Mouse (Mus musculus) lung, postnatal 0 days (tissue): ENCODE measurements at regions not wholly inside any gene's neighbourhood (a gene's known extent, or its start where the extent isn't known, plus 50 kb on each side); places are given as distances from the start of the nearest gene placed in this dataset.

Experiments
- ATAC-seq: fragments of 200-750 bp; cut with Nextera tagmentation; 2 replicates; pipeline ENCODE4 v1.8.0; 2017; ENCODE audit warnings: moderate library complexity
- DNase-seq: peaks from one replicate; pipeline ENCODE4 v3.0.0-alpha.2; 2016; ENCODE audit warnings: low spot score
- H3K27ac ChIP-seq: fragments of 300-500 bp; sonication (generic); 2 replicates; pipeline ENCODE4 v1.5.1; 2014; ENCODE audit warnings: antibody characterized with exemption, mild to moderate bottlenecking, low read length, mixed read lengths
- H3K27me3 ChIP-seq: fragments of 300-500 bp; sonication (generic); replicated peaks from 2 replicates; pipeline ENCODE4 v1.6.1; 2014; ENCODE audit warnings: low read length, mixed read lengths; ENCODE audit not compliant: insufficient read depth
- H3K36me3 ChIP-seq: fragments of 300-500 bp; sonication (generic); 2 replicates; pipeline ENCODE4 v1.6.1; 2014; ENCODE audit warnings: low read length, mixed read lengths; ENCODE audit not compliant: insufficient read depth
- H3K4me1 ChIP-seq: fragments of 300-500 bp; sonication (generic); 2 replicates; pipeline ENCODE4 v1.6.1; 2014; ENCODE audit warnings: antibody characterized with exemption, low read depth, low read length, mixed read lengths; ENCODE audit not compliant: insufficient read depth
- H3K4me2 ChIP-seq: fragments of 300-500 bp; sonication (generic); replicated peaks from 2 replicates; pipeline ENCODE4 v1.6.1; 2014; ENCODE audit warnings: low read depth, mild to moderate bottlenecking, low read length, moderate library complexity, mixed read lengths
- H3K4me3 ChIP-seq: fragments of 300-500 bp; sonication (generic); 2 replicates; pipeline ENCODE4 v1.5.1; 2014; ENCODE audit warnings: low read depth, low read length
- H3K9ac ChIP-seq: fragments of 300-500 bp; sonication (generic); replicated peaks from 2 replicates; pipeline ENCODE4 v1.6.1; 2014; ENCODE audit warnings: low read depth, mild to moderate bottlenecking
- H3K9me3 ChIP-seq: fragments of 300-500 bp; sonication (generic); 2 replicates; pipeline ENCODE4 v1.6.1; 2016; ENCODE audit warnings: low read length, mixed read lengths
- CTCF ChIP-seq: IDR thresholded peaks from 2 replicates; pipeline ENCODE4 v1.5.1; 2016; ENCODE audit warnings: antibody characterized with exemption, mild to moderate bottlenecking
- EP300 ChIP-seq: IDR thresholded peaks from 2 replicates; pipeline ENCODE4 v1.6.1; 2016; ENCODE audit warnings: antibody characterized with exemption, mild to moderate bottlenecking, control low read depth
- WGBS: fragments of 180-500 bp; shearing (Covaris S2); extraction: QIAGEN DNeasy Blood & Tissue Kit; methylation state at CpG from one replicate; pipeline ENCODE4 v1.1.7; 2014; 5-methylcytosine and 5-hydroxymethylcytosine counted together

GRCm38 (mm10) chr1:75916181-75916580 is 370.1 kb downstream of the Slc4a3 start:
- no peak overlapping the region for H3K4me3 ChIP-seq
- no peak overlapping the region for H3K27ac ChIP-seq
- no peaks in the 10 kb centered on the region for H3K27me3 ChIP-seq
- H3K9ac ChIP-seq: no peak overlapping the region
- H3K36me3 ChIP-seq: no peaks in the 10 kb centered on the region
- no peaks in the 10 kb centered on the region for H3K4me1 ChIP-seq
- H3K4me2 ChIP-seq: no peak overlapping the region
- H3K9me3 ChIP-seq: no peaks in the 10 kb centered on the region
- ATAC-seq (no peak), DNase-seq (no peak)
- TF ChIP-seq EP300 (no peak), CTCF (no peak)
- WGBS: 24% methylated on average over 2 of the region's 2 CpGs

- H3K27me3 ChIP-seq: no peaks in the 10 kb centered on the region
- WGBS: 49% methylated on average over 2 of the region's 2 CpGs
- DNase-seq (no peak), ATAC-seq (no peak)
- H3K27ac ChIP-seq: no peak overlapping the region
- TF ChIP-seq CTCF (no peak), EP300 (no peak)
- H3K36me3 ChIP-seq: no peaks in the 10 kb centered on the region
- no peaks in the 10 kb centered on the region for H3K9me3 ChIP-seq
- H3K9ac ChIP-seq: no peak overlapping the region
- H3K4me1 ChIP-seq: no peaks in the 10 kb centered on the region
- H3K4me3 ChIP-seq: no peak overlapping the region
- H3K4me2 ChIP-seq: no peak overlapping the region
These were observed 373.1 kb downstream of the Slc4a3 start for GRCm38 (mm10) chr1:75919134-75919533.

- WGBS: 80% methylated on average over 8 of the region's 8 CpGs
- H3K9ac ChIP-seq: no peak overlapping the region
- no peak overlapping the region for H3K27ac ChIP-seq
- DNase-seq (no peak), ATAC-seq (no peak)
- TF ChIP-seq CTCF (no peak), EP300 (no peak)
- H3K36me3 ChIP-seq: no peaks in the 10 kb centered on the region
- no peaks in the 10 kb centered on the region for H3K27me3 ChIP-seq
- H3K9me3 ChIP-seq: no peaks in the 10 kb centered on the region
- no peak overlapping the region for H3K4me3 ChIP-seq
- no peak overlapping the region for H3K4me2 ChIP-seq
- H3K4me1 ChIP-seq: no peaks in the 10 kb centered on the region
These were observed 379.0 kb downstream of the Slc4a3 start for GRCm38 (mm10) chr1:75925046-75925445.

- Histone ChIP-seq H3K4me2 (no peak overlapping the region), H3K27ac (no peak overlapping the region), H3K9ac (no peak overlapping the region), H3K4me3 (no peak overlapping the region), H3K4me1 (no peaks in the 10 kb centered on the region), H3K36me3 (no peaks in the 10 kb centered on the region), H3K9me3 (no peaks in the 10 kb centered on the region), H3K27me3 (no peaks in the 10 kb centered on the region)
- DNase-seq (peak; percentile 89), ATAC-seq (peak; percentile 65)
- TF ChIP-seq CTCF (peak; percentile 89), EP300 (no peak)
- 19% methylated on average over 9 of the region's 9 CpGs for WGBS
These were observed 379.7 kb downstream of the Slc4a3 start for GRCm38 (mm10) chr1:75925802-75926201.

GRCm38 (mm10) chr1:75931852-75932251 is 385.8 kb downstream of the Slc4a3 start:
- H3K27ac ChIP-seq: no peak overlapping the region
- no peaks in the 10 kb centered on the region for H3K36me3 ChIP-seq
- H3K4me2 ChIP-seq: no peak overlapping the region
- no peak for ATAC-seq
- DNase-seq: no peak
- no peaks in the 10 kb centered on the region for H3K27me3 ChIP-seq
- TF ChIP-seq EP300: no peak
- TF ChIP-seq CTCF: no peak
- 43% methylated on average over 2 of the region's 2 CpGs for WGBS
- H3K4me3 ChIP-seq: no peak overlapping the region
- no peaks in the 10 kb centered on the region for H3K4me1 ChIP-seq
- no peaks in the 10 kb centered on the region for H3K9me3 ChIP-seq
- H3K9ac ChIP-seq: no peak overlapping the region

- Histone ChIP-seq H3K27me3 (no peaks in the 10 kb centered on the region), H3K9ac (no peak overlapping the region), H3K9me3 (no peaks in the 10 kb centered on the region), H3K4me1 (no peaks in the 10 kb centered on the region), H3K4me2 (no peak overlapping the region), H3K27ac (no peak overlapping the region), H3K36me3 (no peaks in the 10 kb centered on the region), H3K4me3 (no peak overlapping the region)
- no peak for ATAC-seq
- peak; percentile 56 for DNase-seq
- no peak for TF ChIP-seq CTCF
- no peak for TF ChIP-seq EP300
- 19% methylated on average over 4 of the region's 4 CpGs for WGBS
These were observed 387.8 kb downstream of the Slc4a3 start for GRCm38 (mm10) chr1:75933831-75934230.

GRCm38 (mm10) chr1:75934761-75935160 is 388.7 kb downstream of the Slc4a3 start:
- Histone ChIP-seq H3K4me2 (no peak overlapping the region), H3K27me3 (no peaks in the 10 kb centered on the region), H3K9ac (no peak overlapping the region), H3K9me3 (no peaks in the 10 kb centered on the region), H3K27ac (no peak overlapping the region), H3K4me3 (no peak overlapping the region), H3K4me1 (no peaks in the 10 kb centered on the region), H3K36me3 (no peaks in the 10 kb centered on the region)
- no peak for TF ChIP-seq EP300
- TF ChIP-seq CTCF: no peak
- DNase-seq: no peak
- WGBS: 95% methylated on average over 4 of the region's 4 CpGs
- ATAC-seq: no peak
